Mouse (Mus musculus) lung, postnatal 0 days (tissue): ENCODE measurements around the gene P4ha1.

Experiments used
- CTCF ChIP-seq: IDR thresholded peaks from 2 replicates; pipeline ENCODE4 v1.5.1; 2016; ENCODE audit warnings: antibody characterized with exemption, mild to moderate bottlenecking
- EP300 ChIP-seq: IDR thresholded peaks from 2 replicates; pipeline ENCODE4 v1.6.1; 2016; ENCODE audit warnings: antibody characterized with exemption, mild to moderate bottlenecking, control low read depth

GRCm38 (mm10) chr10:59354120-59354519, 31.0 kb downstream of the P4ha1 start:
- TF ChIP-seq CTCF (no peak), EP300 (no peak)
